Mouse (Mus musculus) midbrain, embryonic 11.5 days (tissue): ENCODE measurements around the gene Gm4450. TPM values are rescaled to one million over a fixed set of nuclear protein-coding genes. Genes with fewer than 3 reads are reported as not detected.
"Not testable (repeated sequence)": the region's sequence is repeated elsewhere in the genome, so short reads cannot be mapped to it uniquely, and the experiment has no call there.

Experiments used
- ATAC-seq: fragments of 200-750 bp; cut with Nextera tagmentation; 2 replicates; pipeline ENCODE4 v1.8.0; 2017; ENCODE audit warnings: moderate TSS enrichment, moderate library complexity; ENCODE audit not compliant: low FRiP score
- DNase-seq: peaks from one replicate; pipeline ENCODE4 v3.0.0; 2015; ENCODE audit warnings: low spot score; ENCODE audit errors: missing footprints
- H3K27ac ChIP-seq: fragments of 300-500 bp; sonication (generic); 2 replicates; pipeline ENCODE4 v1.5.1; 2014; ENCODE audit warnings: low read depth, low read length
- H3K27me3 ChIP-seq: fragments of 300-500 bp; sonication (generic); 2 replicates; pipeline ENCODE4 v1.6.1; 2014; ENCODE audit warnings: mild to moderate bottlenecking, low read length, moderate library complexity, mixed read lengths; ENCODE audit not compliant: control insufficient read depth, insufficient read depth
- H3K36me3 ChIP-seq: fragments of 300-500 bp; sonication (generic); 2 replicates; pipeline ENCODE4 v1.6.1; 2014; ENCODE audit warnings: mild to moderate bottlenecking, low read length, moderate library complexity, mixed read lengths; ENCODE audit not compliant: control insufficient read depth, insufficient read depth
- H3K4me1 ChIP-seq: fragments of 300-500 bp; sonication (generic); 2 replicates; pipeline ENCODE4 v1.6.1; 2014; ENCODE audit warnings: low read length; ENCODE audit not compliant: control insufficient read depth, insufficient read depth
- H3K4me2 ChIP-seq: fragments of 300-500 bp; sonication (generic); 2 replicates; pipeline ENCODE4 v1.6.1; 2014; ENCODE audit warnings: mild to moderate bottlenecking, moderate library complexity
- H3K4me3 ChIP-seq: fragments of 300-500 bp; sonication (generic); 2 replicates; pipeline ENCODE4 v1.5.1; 2014; ENCODE audit warnings: low read depth, low read length
- H3K9ac ChIP-seq: fragments of 300-500 bp; sonication (generic); 2 replicates; pipeline ENCODE4 v1.6.1; 2014; ENCODE audit warnings: low read length
- H3K9me3 ChIP-seq: fragments of 300-500 bp; sonication (generic); 2 replicates; pipeline ENCODE4 v1.6.1; 2016; ENCODE audit warnings: low read length; ENCODE audit not compliant: control insufficient read depth
- WGBS: fragments of 180-500 bp; shearing (Covaris S2); extraction: QIAGEN DNeasy Blood & Tissue Kit; methylation state at CpG from one replicate; pipeline ENCODE4 v1.1.7; 2014; 5-methylcytosine and 5-hydroxymethylcytosine counted together
- polyA plus RNA-seq: library from polyadenylated mRNA; unstranded; fragments of >200 nt; fragmentation: Nextera tagmentation; extraction: Ambion mirVana; gene quantifications from 2 replicates; pipeline ENCODE4 v1.2.1, GENCODE M21; 2014

Gene Gm4450
- polyA plus RNA-seq, 1 experiment from 2014 or later, result not detected

- not testable (repeated sequence) for H3K4me3 ChIP-seq, H3K4me1 ChIP-seq, H3K36me3 ChIP-seq, H3K27me3 ChIP-seq, H3K27ac ChIP-seq, H3K9ac ChIP-seq, H3K9me3 ChIP-seq, H3K4me2 ChIP-seq
- DNase-seq (peak; percentile 69), ATAC-seq (peak; percentile 64)
- WGBS, result 8% methylated on average over 3 of the region's 3 CpGs
These were observed 13.7 kb downstream of the Gm4450 start for GRCm38 (mm10) chr3:98443149-98443779.

- not testable (repeated sequence) for H3K27me3 ChIP-seq, H3K9me3 ChIP-seq, H3K27ac ChIP-seq, DNase-seq, H3K9ac ChIP-seq, H3K36me3 ChIP-seq, H3K4me1 ChIP-seq, H3K4me3 ChIP-seq, H3K4me2 ChIP-seq, ATAC-seq
- WGBS, result 44% methylated on average over 3 of the region's 3 CpGs
These were observed 14.7 kb downstream of the Gm4450 start for GRCm38 (mm10) chr3:98442245-98442644.

- H3K4me2 ChIP-seq, result no peak overlapping the region
- no peak overlapping the region for H3K9ac ChIP-seq
- 76% methylated on average over 1 of the region's 1 CpGs for WGBS
- H3K27me3 ChIP-seq, result no peaks in the 10 kb centered on the region
- no peak overlapping the region for H3K4me3 ChIP-seq
- no peaks in the 10 kb centered on the region for H3K9me3 ChIP-seq
- H3K36me3 ChIP-seq, result no peaks in the 10 kb centered on the region
- DNase-seq, result no peak
- no peak for ATAC-seq
- no peak overlapping the region for H3K27ac ChIP-seq
- H3K4me1 ChIP-seq, result no peaks in the 10 kb centered on the region
These were observed 21.9 kb downstream of the Gm4450 start for GRCm38 (mm10) chr3:98435030-98435429.

- no peaks in the 10 kb centered on the region for H3K4me1 ChIP-seq
- no peaks in the 10 kb centered on the region for H3K9me3 ChIP-seq
- no peaks in the 10 kb centered on the region for H3K36me3 ChIP-seq
- H3K9ac ChIP-seq, result no peak overlapping the region
- 40% methylated on average over 1 of the region's 1 CpGs for WGBS
- ATAC-seq, result peak; percentile 46; the same call in 1 of the 2 replicates
- H3K27me3 ChIP-seq, result peaks cover under 1% of the 10 kb centered on the region; the same call in 1 of the 2 replicates
- H3K4me3 ChIP-seq, result no peak overlapping the region
- peak; percentile 49 for DNase-seq
- no peak overlapping the region for H3K4me2 ChIP-seq
- no peak overlapping the region for H3K27ac ChIP-seq
These were observed 22.7 kb downstream of the Gm4450 start for GRCm38 (mm10) chr3:98434088-98434816.

GRCm38 (mm10) chr3:98428928-98429525, 27.9 kb downstream of the Gm4450 start:
- Histone ChIP-seq H3K27me3 (peaks cover 27% of the 10 kb centered on the region), H3K9me3 (no peaks in the 10 kb centered on the region), H3K4me1 (peaks cover 8% of the 10 kb centered on the region), H3K4me2 (no peak overlapping the region), H3K4me3 (no peak overlapping the region), H3K36me3 (no peaks in the 10 kb centered on the region), H3K9ac (no peak overlapping the region), H3K27ac (no peak overlapping the region)
- 15% methylated on average over 8 of the region's 8 CpGs for WGBS
- ATAC-seq (no peak), DNase-seq (peak; percentile 84)

- no peak for DNase-seq
- Histone ChIP-seq H3K4me2 (peak overlapping the region; percentile 98), H3K9me3 (no peaks in the 10 kb centered on the region), H3K27me3 (peaks cover 27% of the 10 kb centered on the region), H3K36me3 (no peaks in the 10 kb centered on the region), H3K27ac (no peak overlapping the region), H3K4me1 (peaks cover 8% of the 10 kb centered on the region), H3K4me3 (peak overlapping the region; percentile 45), H3K9ac (peak overlapping the region; percentile 56)
- no peak for ATAC-seq
- WGBS, result 3% methylated on average over 17 of the region's 17 CpGs
These were observed 28.5 kb downstream of the Gm4450 start for GRCm38 (mm10) chr3:98428449-98428775.

GRCm38 (mm10) chr3:98427600-98428448, 29.1 kb downstream of the Gm4450 start:
- no peak overlapping the region for H3K27ac ChIP-seq

GRCm38 (mm10) chr3:98427260-98427599, 29.7 kb downstream of the Gm4450 start:
- Histone ChIP-seq H3K9ac (peak overlapping the region; percentile 56; the same call in 1 of the 2 replicates), H3K4me2 (peak overlapping the region; percentile 98)
- WGBS, result 0% methylated on average over 23 of the region's 23 CpGs

More at GRCm38 (mm10) chr3:98427600-98428448, 29.1 kb downstream of the Gm4450 start:
- Histone ChIP-seq H3K9ac (peak overlapping the region; percentile 56), H3K9me3 (no peaks in the 10 kb centered on the region), H3K4me2 (peak overlapping the region; percentile 98), H3K4me1 (peaks cover 8% of the 10 kb centered on the region), H3K27me3 (peaks cover 27% of the 10 kb centered on the region), H3K4me3 (peak overlapping the region; percentile 45), H3K36me3 (no peaks in the 10 kb centered on the region)
- under 1% methylated on average over 110 of the region's 110 CpGs for WGBS
- ATAC-seq (peak; percentile 96), DNase-seq (peak; percentile 99)

More at GRCm38 (mm10) chr3:98427260-98427599, 29.7 kb downstream of the Gm4450 start:
- ATAC-seq (no peak), DNase-seq (no peak)
- H3K27ac ChIP-seq, result no peak overlapping the region
- H3K36me3 ChIP-seq, result no peaks in the 10 kb centered on the region
- peaks cover 27% of the 10 kb centered on the region for H3K27me3 ChIP-seq
- no peaks in the 10 kb centered on the region for H3K9me3 ChIP-seq
- peaks cover 8% of the 10 kb centered on the region for H3K4me1 ChIP-seq
- H3K4me3 ChIP-seq, result peak overlapping the region; percentile 45
